Mouse (Mus musculus) testis, postnatal 10 days (tissue): ENCODE data around the gene Mxra8.
A peak's percentile ranks its signal among the peaks of the same experiment; 100 is the strongest.

Source experiments
- DNase-seq: peaks from one replicate; pipeline ENCODE4 v3.0.0; 2021; ENCODE audit warnings: low spot score

The Mxra8 gene

GRCm38 (mm10) chr4:155837404-155838010, 2.0 kb upstream of the Mxra8 start:
- peak; percentile 46 for DNase-seq

- peak; percentile 58 for DNase-seq
Measured at GRCm38 (mm10) chr4:155838187-155839153, 1.0 kb upstream of the Mxra8 start.

DNA sequence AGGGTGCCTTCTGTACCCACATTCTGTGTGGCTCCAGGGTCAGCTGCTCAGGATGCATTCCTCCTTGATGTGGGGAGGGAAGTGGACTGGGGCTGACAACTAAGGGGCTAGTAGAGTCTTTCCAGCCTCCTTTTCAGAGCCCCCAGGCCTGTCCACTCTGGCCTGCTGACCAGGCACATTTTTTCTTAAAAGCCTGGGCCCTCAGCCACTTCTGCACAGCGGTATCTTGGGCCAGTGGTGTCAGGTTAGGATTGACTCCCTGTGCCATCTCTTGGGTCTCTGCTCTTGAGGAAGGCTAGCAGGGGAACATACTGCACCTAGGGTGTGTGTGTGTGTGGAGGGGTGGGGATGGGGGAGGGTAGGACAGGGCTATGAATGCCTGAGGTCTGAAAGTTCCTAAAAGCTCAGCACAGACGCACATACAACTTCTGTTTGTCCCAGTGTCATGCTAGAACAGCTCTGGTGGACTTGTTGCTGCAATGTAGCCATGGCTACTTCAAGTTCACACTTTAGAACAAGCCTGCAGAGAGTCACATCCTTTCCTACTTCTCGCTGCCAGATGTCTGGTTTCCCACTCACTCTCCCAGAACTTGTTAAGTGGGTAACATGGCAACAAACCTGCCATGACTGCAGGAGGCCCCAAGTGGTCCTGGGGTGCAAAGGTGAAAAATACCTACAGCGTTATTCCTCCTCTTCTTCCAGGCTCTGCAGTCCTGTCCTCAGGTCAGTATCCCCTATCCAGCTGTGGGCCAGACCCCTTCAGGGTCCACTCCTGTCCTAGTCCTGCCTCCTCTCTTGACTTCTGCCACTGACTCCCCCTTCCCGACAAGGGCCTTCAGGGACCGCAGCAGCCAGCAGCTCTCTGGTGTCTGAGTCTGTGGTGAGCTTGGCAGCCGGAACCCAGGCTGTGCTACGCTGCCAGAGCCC, 859 bp downstream of the Mxra8 start:
- no peak for DNase-seq

GRCm38 (mm10) chr4:155841003-155841454, 1.5 kb downstream of the Mxra8 start:
- peak; percentile 74 for DNase-seq

DNA sequence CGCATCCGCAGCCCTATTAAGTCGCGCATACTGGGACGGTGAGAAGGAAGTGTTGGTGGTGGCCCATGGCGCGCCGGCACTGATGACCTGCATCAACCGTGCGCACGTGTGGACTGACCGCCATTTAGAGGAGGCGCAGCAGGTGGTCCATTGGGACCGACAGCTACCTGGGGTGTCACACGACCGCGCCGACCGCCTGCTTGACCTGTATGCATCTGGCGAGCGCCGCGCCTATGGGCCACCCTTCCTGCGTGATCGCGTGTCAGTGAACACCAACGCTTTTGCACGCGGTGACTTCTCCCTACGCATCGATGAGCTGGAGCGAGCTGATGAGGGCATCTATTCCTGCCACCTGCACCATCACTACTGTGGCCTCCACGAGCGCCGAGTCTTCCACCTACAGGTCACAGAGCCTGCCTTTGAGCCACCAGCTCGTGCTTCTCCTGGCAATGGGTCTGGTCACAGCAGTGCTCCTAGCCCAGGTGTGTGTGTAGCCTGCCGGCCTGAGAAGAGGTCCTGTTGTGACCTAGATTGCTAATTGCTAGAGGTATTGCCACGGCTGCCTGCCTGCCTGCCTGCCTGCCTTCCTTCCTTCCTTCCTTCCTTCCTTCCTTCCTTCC, 2.3 kb downstream of the Mxra8 start:
- DNase-seq = peak; percentile 47

DNA sequence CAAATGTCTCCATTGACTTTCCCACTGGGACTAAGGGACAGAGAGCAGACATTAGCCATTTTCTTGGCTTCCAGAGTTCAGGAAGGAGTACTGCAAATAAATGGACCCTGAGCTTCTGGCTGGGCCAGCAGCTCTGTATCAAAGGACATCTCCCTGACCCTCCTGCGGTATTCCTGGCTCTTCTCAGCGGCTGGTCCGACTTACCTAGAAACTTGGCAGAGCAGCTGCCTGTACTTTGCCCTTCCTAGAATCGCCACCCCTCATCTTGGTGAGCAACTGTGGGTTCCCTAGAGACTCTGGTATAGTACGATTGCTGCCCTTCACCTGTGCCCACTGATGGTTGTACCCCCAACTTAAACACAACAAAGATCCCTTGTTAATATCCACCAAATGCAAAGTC, 3.8 kb downstream of the Mxra8 start:
- DNase-seq = no peak

DNA sequence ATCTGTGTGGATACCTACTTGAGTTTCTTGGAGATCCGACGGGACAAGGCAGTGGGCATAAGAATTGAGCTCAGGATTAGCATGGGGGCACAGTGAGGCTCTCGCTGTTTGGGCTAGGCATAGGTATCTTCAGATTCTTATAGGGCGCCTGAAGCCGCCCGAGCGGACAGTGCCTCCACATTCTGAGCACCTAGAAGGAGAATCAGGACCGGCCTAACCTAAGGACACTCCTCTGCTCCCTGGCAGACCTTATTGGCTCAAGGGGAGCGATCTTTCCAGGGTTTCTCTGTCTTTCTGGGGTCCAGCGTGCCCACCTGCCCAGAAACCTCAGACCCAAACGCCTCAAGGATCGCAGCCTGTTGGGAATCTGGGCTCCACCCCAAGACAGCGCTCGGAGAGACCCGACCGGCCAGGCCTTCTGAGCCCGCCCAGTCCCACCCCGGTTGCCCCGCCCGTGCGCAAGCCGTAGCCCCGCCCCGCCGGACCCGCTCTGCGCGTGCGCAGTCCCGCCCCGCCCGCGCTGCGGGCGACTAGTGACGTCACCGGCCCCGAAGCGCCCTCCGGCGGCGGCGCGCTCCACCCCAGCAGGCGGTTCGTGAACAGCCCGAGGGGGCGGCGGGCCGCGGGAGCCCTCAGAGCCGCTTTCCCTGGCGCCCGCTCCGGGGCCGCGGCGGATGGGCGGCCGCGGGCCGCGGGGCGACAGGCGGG, 7.5 kb downstream of the Mxra8 start, which contains the start of gene Dvl1:
Dvl1 (plus strand) TSS at position 532 of the 708 bp plus-strand sequence.
- DNase-seq = peak; percentile 99

- peak; percentile 63 for DNase-seq
Measured at GRCm38 (mm10) chr4:155847591-155848352, 8.3 kb downstream of the Mxra8 start.

- no peak for DNase-seq
Measured at GRCm38 (mm10) chr4:155848434-155849095, 9.1 kb downstream of the Mxra8 start.

DNA sequence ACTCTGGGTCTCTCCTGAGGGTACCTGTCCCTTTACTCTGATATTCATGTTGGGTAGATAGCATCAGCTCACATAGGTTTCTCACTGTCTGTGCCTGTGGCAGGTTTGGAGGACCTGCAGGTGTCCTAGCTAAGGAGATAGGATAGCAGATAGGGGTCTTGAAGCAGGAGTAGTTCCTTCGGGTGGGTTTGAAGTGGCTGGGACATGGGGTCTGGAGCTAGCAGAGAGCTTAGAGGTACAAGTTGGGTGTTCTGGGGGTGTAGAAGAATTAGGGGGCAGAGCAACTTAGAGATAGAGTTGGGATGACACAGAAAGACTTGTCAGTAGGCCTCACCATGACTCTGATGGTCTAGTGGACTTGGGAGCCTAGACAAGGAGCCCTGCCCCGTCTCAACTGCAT, 9.9 kb downstream of the Mxra8 start:
- no peak for DNase-seq

DNA sequence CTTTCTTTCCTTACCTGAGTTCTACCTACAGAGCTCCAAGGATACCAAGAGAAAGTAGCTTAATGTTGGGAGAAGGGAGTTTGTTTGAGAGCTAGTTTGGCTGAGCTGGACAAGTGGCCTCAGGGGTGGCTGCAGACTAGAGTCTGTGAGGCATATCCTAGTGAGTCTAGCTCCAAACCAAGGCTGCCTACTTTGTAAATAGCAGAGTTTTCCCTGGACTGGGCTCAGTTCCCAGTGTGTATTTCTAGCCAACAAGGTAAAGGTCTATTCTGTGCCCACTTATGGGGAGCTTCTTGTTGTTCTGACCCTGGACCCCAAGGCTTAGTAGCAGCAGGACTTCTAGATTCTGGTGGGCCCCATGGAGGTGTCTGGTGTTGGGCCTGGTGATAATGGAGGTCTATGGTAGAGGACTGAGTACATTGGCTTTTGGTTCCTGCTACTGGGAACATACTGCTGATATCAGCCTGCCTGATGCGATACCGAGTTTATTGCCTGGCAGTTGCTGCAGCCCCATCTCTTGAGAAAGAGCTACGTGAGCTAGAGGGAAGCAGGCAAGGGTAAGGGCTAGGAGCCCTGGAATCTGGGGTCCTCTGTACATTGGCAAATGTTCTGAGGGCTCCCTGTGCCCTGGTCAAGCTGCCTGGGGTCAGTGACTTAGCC, 10.4 kb downstream of the Mxra8 start:
- no peak for DNase-seq

DNA sequence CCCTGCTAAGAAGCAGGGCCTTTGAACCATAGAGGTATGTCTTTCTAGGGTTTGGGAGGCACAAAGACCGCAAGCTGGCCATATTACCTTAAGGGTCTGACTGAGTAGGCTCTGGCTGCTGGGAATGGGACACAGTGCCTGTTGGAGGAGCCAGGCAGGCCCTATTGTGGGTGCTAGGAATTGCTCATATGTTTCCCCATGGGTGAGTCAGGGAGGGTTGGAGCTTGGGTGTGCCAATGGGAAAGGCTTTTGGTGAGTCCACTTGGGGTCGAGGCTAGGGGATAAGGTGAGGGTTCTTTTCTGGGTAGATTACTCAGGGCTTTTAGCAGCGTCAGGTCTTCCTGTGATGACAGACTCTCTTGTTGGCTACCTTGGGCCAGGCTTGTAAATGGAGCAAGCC, 11.9 kb downstream of the Mxra8 start:
- no peak for DNase-seq

GRCm38 (mm10) chr4:155851951-155852411, 12.5 kb downstream of the Mxra8 start:
- no peak for DNase-seq

DNA sequence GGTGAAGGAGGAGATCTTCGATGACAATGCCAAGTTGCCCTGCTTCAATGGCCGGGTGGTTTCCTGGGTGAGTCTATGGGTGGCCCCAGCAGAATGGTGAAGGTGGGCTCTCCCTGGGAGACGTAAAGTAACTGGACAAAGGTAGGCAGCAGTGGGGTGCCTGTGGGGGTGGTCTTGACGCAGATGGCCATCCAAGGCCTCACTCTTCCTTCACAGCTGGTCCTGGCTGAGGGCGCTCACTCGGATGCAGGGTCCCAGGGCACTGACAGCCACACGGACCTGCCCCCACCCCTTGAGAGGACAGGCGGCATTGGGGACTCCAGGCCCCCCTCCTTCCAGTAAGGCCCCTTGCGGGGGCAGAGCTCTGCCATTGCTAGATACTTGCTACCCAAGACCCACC, 13.9 kb downstream of the Mxra8 start:
- DNase-seq = no peak

- no peak for DNase-seq
Measured at GRCm38 (mm10) chr4:155854991-155855390, 15.5 kb downstream of the Mxra8 start.

- no peak for DNase-seq
Measured at GRCm38 (mm10) chr4:155856071-155856470, 16.6 kb downstream of the Mxra8 start.

GRCm38 (mm10) chr4:155856881-155857280, 17.4 kb downstream of the Mxra8 start:
- DNase-seq = no peak

DNA sequence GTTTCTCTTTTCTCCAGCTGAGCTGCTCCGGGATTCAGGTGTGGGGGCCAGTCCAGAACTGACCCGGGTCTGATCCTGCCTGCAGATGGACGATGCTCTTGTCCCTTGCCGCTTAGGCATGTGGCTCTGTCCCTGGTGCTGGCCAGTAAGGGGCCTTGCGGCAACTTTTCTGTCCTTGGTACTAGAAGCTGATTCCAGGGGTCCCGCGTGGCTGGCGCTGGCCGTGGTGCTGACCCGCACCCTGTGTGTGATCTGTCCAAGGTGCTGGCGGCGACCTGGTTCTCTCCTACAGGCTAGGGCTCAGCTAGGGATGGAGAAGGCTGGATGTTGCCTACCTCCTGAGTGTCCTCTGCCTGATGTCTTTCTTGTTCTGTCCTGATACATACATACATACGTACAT, 19.8 kb downstream of the Mxra8 start:
- peak; percentile 90 for DNase-seq

- DNase-seq = no peak
Measured at GRCm38 (mm10) chr4:155861787-155862186, 22.3 kb downstream of the Mxra8 start.
